Mouse (Mus musculus) hindlimb bud, embryonic 11.5 days (tissue): ENCODE results near the gene Ciao2a.
A peak's percentile ranks its signal among the peaks of the same experiment; 100 is the strongest.

Experiments used
- DNase-seq: peaks from one replicate; pipeline ENCODE4 v3.0.0-alpha.2; 2012; ENCODE audit warnings: low read depth, low spot score; ENCODE audit errors: extremely low spot score

Gene Ciao2a

DNA sequence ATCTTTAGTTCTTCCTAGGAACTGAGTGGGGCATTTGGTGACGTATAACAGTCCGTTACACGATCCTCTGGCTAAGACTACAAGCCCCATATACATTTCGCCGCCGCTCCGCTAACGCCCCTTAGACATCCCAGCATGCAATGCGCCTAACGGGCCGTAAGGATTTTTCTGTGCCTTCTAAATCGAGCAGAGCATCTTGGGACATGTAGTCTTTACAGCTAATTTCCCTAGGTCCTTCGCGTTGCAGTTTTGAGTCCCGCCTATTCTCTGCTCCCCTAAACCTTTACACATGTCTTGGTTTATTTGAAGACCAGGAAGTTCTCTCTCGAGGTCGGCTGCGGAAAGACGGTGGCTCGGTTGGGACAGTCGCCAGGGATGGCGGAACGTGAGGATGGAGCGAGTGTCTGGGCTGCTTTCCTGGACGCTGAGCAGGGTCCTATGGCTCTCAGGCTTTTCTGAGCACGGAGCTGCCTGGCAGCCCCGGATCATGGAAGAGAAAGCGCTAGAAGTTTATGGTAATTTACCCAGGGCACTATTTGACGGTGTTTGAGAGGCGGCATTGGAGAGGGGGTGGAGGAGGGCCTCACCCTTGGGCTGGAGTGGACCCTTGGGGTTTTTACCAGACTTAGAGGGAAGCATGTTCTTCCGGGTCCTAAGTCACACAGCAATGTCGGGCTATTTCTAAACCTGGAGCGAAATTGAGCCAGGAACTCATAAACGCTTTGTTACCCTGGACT, at the start of gene Ciao2a, which contains the start of gene Snx1:
Gene Ciao2a (plus strand): TSS at position 156 of the 737 bp plus-strand sequence.
Gene Snx1 (minus strand): TSS at position 132 of the 737 bp plus-strand sequence.
- peak; percentile 97 for DNase-seq

DNA sequence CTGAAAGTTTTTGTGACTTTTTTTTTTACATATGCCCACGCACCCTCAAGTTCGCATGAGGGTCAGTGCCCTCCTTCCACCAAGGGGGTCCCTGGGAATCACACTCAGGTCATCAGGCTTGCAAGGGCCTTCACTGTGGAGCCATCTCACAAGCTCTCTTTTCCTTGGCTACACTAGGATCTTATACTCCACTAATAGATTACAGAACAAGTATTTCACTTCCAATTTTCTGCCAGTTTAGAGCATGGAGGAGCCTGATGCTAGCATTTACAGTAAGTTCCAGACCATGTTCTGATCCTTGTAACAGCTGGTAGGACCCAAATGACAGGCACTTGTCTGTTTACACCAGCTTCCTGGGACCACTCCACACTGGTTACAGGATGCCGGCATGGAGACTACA, 48.3 kb upstream of the Ciao2a start:
- no peak for DNase-seq

DNA sequence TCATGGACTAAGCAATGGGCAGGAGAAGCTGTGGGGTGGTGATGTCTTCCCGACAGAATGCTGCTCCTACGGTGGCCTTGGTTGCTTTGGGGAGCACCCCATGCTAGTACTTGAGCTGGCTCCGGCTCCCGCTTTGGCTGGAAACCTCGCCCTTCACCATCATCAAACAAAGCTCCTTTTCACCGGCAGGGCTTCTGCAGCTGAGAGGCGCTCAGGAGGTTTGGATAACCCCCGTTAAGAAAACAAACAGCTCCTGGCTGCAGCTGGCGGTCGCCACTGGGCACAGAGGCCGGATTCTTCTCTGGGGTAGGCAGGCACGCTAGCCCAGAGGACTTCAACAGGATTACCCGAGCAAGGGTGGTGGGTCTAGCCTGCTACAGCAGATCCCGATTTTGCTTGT, 47.9 kb upstream of the Ciao2a start:
- no peak for DNase-seq

DNA sequence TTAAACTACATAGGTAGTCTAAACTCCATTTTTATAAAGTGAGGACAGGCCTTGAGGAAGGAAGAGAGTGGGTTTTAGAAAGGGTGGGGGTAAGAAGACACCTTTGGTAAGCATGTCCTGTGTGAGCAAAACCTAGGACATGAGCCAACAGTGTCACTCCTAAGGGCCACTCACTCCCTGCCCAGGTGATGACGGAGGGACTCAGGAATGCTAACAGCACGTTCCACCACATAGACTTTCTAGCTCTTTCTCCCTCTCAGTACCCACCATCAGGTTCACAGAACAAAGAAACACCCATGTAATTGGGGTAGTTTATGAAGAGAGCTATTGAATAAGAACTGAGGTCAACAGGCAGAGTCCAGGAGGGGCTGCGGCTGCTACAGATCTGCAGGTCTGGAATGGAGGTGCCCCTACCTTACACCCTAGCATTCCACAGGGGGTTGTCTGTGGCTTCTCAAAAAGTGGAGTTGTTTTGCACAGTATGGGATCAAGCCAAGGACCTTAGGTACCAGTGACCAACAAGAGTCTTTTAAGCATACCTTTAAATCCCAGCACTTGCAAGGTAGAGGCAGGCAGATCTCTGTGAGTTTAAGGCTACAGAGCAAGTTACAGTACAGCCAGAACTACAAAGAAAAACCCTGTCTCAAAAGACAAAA, 45.5 kb upstream of the Ciao2a start:
- DNase-seq, result no peak

DNA sequence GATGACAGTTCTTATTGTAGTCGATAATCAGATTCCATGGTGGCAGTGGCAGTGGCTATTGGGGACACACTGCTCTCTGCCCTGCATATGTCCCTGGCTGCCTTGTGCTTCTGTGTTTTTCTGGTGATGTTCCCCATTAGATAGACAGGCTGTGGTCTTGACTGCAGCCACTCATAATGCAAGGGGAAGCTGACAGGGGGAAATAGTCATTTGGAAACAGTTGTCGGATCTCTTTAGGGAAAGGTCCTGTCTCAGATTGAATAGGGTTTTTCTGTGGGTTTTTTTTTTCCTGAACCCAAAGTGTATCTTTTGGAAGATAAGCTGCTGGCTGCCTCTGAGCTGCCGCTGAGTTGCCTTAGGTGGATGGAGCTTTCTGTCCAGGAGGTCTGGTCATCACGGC, 44.4 kb upstream of the Ciao2a start:
- DNase-seq, result no peak

DNA sequence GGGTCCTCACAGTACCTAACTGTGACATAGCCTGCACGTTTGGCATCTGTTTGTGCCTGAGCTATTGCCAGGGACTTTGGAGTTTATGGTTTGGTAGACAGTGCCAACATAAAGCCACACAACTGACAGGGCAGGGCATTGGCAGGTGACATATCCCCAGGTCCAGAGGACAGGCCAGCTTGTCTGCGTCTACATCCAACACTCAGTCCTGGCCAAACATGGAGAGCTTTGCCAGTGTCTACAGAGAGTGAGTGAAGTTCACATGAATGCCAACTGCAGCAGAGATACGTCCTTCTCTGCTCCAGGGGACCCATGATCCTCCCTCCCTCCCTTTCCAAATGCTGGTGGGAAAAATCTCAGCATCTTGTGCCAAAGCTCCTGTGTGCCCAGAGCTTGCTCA, 42.2 kb upstream of the Ciao2a start:
- DNase-seq, result no peak

DNA sequence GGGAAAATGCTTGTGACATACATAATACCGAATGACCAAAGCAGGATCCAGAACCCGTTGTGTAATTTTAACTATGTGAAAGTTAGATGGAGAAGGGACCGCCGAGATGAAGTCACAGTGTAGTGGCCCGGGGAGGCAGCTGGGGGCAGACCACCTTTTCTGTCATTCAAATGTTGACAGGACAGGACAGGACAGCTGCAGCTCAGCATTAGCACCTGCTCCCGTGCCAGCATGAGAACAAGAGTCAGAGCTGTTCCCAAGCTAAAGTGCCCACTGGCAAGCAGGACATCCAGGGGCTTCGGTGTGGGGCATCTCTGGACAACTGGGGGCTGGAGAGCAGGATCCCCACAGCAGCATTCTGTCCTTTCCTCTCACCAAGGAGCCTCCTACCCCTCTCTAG, 39.3 kb upstream of the Ciao2a start:
- DNase-seq, result no peak

DNA sequence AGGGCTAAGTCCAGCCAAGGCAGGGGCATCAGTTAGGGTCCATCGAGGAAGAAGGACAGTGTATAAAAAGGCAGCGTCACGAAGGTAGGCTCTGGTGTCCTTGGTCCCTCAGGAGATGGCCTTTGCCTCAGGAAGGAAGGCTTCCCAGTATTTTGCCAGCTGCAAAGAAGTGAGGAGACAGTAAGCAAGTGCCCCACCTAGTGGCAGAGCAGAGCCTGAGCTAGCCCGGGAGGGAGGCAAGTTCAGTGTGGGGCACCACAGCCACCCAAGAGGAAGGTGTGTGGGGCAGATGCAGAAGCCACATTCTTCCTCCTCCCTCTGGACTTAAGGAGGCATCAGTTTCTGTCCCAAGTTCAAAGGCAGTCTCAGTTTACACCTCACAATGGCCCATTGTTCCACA, 38.0 kb upstream of the Ciao2a start:
- no peak for DNase-seq

DNA sequence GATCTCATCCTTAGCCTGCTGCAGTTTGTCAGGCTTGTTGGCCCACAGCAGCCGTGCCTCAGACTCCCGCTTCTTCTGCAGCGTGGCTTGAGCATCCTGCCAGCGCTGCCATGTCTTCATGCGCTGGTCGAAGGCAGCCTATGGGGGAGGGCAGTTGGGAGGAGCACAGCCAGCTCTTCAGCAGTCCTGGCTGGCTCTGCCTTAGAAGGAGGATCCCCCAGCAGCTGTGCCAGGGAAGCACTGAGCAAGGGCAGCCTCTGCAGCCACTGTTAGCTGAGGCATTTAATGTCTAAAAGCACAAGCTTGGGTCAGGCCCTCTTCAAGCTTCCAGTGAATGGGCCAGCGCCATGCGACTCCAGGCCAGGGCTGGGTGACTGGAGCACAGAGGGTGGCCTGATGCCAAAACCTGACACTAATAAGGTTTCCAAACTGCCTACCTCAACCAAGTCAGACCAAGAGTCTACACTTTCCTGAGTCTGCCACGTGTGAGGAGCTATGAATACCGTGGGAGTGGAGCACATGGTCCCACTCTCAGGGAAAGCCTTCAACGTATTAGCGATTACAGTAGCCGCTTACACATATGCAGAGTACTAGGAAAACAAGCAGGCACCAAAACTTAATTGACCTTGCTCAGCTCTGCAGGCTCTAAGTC, 35.7 kb upstream of the Ciao2a start:
- DNase-seq, result no peak

DNA sequence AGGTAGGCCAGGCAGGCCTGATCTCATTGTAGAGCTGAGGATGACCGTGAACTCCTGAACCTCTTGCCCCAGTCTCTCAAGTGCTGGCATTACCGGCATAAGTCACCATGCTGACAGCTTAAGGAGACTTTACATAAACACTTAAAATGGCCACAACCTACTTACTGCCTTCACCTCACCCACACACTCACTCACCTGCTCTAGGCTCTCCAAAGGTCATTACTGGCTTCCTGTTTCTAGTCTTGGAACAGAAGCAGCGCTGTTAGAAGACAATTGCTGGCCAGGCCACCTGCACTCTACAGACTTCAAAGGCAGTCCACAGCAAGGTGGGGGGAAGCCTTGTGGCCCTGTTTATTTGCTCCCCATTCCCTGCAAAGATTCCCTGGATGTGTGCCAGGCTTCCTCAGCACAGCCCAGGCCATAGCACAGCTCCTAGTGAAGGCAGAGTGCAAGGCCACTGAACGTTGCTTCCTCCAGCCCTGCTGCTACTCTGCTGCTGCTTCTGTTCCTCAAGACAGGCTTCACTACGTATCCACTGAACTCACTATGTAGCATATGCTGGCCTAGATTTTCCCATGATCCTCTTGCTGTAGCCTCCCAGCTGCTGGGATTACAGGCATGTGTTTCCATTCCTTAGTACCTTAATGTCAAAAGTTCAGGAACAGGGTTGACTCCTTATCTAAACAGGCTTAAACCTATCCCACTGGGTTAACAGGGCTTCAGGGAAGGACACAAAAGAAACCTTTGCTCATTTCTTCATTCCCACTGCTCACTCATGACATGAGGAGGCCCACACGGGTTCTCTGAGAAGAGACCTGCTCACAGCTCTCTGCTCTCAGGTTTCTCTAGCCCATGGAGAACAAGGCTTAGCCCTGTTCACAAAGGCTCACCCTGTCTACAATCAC, 34.8 kb upstream of the Ciao2a start:
- DNase-seq, result no peak

DNA sequence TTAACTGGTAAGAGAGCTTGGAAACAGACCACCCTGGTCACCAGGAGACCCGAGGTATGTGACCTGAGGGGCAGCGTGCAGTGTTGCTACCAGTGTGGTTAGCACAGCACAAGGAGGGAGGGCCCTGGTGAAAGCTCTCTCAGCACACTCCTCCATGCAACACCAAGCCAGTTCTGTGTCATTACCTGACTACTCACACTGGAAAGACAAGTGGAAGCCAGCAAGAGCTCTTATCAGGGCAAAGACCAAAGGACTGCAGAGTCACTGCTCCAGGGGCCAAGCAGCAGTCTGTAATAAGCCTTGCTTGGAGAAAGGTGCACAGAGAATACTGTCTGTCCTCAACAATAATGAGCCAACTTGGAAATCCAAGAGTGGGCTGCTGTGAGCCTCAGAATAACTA, 33.7 kb upstream of the Ciao2a start:
- DNase-seq, result no peak

DNA sequence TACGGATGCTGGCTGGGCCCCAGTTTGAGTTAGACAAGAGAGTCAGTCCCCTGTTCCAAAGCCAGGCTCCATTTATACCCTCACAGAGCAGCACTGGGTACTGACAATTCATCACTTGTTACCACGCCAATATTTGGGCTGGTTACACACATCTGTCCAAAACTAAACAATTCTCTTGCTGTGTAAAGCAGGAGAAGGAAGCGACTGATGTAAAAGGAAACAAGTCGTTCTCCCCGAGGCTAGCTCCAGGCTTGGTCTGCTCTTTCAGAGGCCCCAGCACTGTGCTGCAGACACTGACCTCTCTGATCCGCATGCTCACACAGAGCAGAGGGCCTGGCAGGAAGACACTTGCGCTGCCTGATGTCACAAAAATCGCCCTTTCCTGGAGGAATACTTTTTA, 24.8 kb upstream of the Ciao2a start:
- no peak for DNase-seq

DNA sequence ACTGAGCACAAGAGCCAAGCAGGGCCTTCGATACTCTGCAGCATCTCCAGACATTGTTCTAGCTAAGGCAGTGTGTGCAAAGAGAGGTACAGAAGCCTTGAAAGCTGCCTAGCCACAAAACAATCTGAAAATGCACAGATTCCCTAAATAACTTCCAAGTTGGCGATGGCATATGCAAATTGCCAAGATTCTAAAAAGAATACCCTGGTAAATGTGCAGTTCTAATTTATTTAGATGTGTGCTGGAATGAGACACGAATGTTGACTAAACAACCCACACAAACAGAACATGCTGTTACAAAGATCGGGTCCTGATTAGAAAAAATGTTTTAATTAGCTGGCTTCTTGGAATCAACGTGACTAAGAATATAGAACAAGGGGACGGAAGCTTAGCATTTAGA, 23.7 kb upstream of the Ciao2a start:
- no peak for DNase-seq

DNA sequence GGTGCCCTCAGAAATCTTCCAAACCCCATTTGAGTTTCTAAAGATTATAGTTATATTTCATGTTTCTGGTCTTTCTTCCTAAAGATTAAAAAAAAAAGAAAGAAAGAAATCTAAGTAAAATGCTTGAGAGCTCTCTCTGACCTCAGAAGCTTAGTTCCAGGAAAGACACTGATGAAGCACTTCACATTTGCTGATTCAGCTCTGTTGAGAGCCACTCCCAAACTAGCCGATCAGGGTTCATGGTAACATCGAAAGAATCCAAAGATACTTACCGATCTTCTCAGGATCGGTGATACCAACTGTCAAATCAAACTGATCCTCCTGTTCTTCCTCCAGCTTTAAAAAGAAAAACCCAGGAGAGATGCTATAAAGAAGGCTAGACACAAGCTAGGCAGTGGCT, 21.8 kb upstream of the Ciao2a start:
- no peak for DNase-seq

DNA sequence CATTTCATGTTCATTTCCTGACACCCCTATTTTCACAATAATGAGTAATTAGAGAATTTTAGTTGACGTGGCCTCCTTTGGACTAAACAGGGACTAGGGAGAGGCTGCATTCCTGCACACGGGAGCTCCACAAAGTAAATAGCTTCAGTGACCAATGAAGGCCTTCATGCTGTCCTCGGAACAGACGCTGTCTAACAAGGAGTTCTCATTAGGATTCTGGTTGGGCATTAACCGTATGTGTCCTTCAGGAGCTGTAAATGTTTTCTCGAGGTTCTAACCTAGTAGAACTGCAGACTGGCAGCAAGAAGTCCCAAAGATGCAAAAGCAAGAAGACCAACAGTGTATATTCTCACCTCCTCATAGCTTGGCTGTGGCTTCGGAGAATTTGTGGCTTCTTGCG, 21.2 kb upstream of the Ciao2a start:
- no peak for DNase-seq

DNA sequence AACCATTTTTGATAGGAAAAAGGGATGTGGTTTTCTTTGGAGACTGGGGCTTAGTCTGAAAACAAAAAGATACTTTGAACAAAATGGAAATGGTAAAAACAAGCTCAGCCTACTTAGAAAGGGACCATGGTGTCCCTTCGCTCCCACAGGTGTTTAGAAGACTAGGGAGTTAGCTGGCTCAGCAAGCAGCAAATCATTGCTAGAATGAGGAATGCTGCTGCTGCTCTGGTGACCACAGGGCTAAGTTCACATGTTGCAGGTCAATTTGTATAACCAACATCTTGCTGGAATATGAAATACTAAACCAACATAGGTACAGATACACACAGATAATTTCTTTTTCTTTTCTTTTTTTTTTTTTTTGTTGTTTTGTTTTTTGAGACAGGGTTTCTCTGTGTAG, 16.8 kb upstream of the Ciao2a start:
- no peak for DNase-seq

DNA sequence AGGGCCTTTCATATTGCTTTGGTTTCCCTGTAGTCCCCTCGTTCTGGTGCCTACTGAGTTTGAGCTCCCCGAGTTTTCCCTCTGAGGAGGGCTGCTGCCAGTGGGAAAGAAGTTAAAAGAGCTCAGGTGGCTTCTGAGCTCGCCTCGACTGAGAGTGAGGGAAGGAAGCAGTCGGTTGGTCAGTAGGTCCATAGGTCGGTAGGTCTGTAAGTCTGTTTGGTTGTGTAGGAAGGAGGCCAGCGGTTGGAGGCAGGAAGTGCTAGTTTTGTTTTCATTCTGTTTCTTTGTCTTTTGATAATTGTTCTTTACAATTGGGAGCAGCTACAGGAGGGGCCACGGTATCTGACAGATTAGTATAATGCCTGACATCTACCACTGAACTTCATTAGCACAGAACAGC, 16.3 kb upstream of the Ciao2a start:
- DNase-seq, result no peak

DNA sequence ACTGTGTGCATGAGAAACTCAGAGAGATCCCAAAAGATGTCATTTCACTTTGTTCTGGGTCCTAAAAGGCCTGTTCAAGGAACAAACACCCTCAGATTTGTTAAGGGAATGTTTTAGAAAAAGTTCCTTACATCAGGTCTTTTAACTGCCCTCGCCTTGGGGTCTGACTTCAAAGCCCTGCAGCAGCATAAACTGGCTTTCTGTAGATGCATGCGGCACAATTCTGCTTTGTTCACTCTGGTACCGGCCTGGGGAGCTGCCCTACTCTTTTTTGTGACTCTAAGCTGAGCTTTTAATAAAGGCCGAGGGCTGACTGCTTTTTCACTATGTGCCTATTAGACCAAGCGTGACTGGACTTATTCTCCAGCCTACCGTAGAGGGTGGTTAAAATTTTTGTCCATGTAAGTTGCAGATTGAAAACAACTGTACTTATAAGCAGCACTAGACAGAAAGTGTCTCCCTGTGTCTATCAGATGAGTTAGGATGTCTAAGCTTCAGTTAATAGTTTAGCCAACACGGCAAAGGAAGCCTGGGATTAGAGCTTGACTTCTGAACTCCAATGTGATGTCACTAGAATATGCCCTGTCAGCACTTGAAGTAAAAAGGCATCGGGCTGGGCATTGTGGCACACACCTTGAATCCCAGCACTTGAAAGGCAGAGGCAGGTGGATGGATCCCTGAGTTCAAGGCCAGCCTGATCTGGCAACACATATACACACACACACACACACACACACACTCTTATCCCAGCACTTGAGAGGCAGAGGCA, 15.6 kb upstream of the Ciao2a start:
- DNase-seq, result no peak

DNA sequence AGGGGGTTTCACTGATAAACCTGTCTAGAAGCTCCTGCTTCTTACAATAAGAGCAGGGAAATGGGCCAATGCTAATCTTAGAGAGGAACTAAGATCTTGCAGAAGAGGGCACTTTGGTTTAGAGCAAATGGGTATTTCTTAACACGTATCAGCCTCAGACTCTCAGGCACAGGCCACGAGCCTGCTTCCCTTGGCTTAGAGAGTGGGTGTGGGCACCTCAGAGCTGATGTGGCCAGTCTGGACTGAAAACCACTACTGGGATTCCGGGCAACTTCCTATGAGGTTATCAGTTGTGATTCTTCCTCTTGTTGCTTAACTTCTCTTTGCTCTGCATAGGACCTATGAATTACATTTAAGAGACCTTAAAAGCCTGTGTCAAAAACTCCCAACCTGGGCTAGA, 12.1 kb upstream of the Ciao2a start:
- no peak for DNase-seq

DNA sequence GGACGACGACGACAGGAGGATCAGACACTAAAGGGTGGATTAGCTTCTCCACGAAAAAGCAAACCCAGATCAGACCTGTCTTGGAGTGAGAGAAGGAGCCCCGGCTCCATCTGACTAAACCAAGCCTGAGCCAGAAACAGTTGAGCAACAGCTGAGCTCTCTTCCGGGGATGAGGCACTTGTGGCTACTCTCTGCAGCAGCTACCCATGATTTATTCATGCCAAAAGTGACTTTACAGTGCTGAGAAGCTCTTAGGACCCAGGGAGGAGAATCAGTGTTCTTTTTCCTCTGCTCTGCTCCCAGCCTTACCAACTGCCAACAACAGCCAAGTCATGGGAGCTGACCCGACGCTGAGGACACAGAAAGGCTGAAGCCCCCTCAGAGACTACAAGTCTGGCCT, 9.5 kb upstream of the Ciao2a start:
- no peak for DNase-seq

DNA sequence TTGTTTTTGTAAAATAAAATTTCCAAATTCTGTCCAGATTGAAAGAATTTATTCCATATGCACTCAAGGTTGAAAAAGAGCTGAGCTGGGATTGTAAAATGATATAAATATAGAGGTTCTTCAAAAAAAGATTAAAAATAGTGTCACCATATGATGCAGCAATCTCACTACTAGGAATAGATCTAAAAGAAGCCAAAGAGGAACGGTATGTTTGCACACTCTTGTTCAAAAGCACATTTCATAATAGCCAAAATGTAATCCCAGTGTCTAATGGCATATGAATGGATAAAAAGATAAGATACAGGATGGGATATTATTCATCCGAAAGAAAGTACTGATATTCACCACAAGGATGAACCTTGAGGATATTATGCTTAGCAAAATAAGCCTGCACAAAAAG, 6.9 kb upstream of the Ciao2a start:
- DNase-seq, result no peak
